Mouse (Mus musculus) midbrain, postnatal 0 days (tissue): ENCODE measurements around the gene Cog3. TPM values are rescaled to one million over a fixed set of nuclear protein-coding genes. Genes with fewer than 3 reads are reported as not detected.

Experiments used
- ATAC-seq: fragments of 200-750 bp; cut with Nextera tagmentation; 2 replicates; pipeline ENCODE4 v1.8.0; 2017; ENCODE audit warnings: moderate number of reproducible peaks, mild to moderate bottlenecking, moderate TSS enrichment, moderate library complexity; ENCODE audit not compliant: low FRiP score
- DNase-seq: peaks from one replicate; pipeline ENCODE4 v3.0.0-alpha.2; 2015; ENCODE audit warnings: low spot score
- H3K27ac ChIP-seq: fragments of 300-500 bp; sonication (generic); 2 replicates; pipeline ENCODE4 v1.5.1; 2014; ENCODE audit warnings: low read depth, mild to moderate bottlenecking, low read length, mixed read lengths
- H3K27me3 ChIP-seq: fragments of 300-500 bp; sonication (generic); 2 replicates; pipeline ENCODE4 v1.6.1; 2014; ENCODE audit warnings: low read length, control low read depth, mixed read lengths; ENCODE audit not compliant: insufficient read depth
- H3K36me3 ChIP-seq: fragments of 300-500 bp; sonication (generic); 2 replicates; pipeline ENCODE4 v1.6.1; 2014; ENCODE audit warnings: low read length, control low read depth, mixed read lengths; ENCODE audit not compliant: insufficient read depth
- H3K4me1 ChIP-seq: fragments of 300-500 bp; sonication (generic); 2 replicates; pipeline ENCODE4 v1.6.1; 2014; ENCODE audit warnings: mild to moderate bottlenecking, control low read depth, antibody characterized with exemption, low read length, mixed read lengths; ENCODE audit not compliant: insufficient read depth
- H3K4me2 ChIP-seq: fragments of 300-500 bp; sonication (generic); 2 replicates; pipeline ENCODE4 v1.6.1; 2014; ENCODE audit warnings: low read depth, mild to moderate bottlenecking, low read length, mixed read lengths; ENCODE audit not compliant: poor library complexity, severe bottlenecking
- H3K4me3 ChIP-seq: fragments of 300-500 bp; sonication (generic); 2 replicates; pipeline ENCODE4 v1.5.1; 2014; ENCODE audit warnings: low read depth, mild to moderate bottlenecking, low read length, moderate library complexity
- H3K9ac ChIP-seq: fragments of 300-500 bp; sonication (generic); replicated peaks from 2 replicates; pipeline ENCODE4 v1.6.1; 2014; ENCODE audit warnings: mild to moderate bottlenecking, low read length, moderate library complexity, mixed read lengths; ENCODE audit not compliant: poor library complexity, severe bottlenecking
- H3K9me3 ChIP-seq: fragments of 300-500 bp; sonication (generic); 2 replicates; pipeline ENCODE4 v1.6.1; 2016; ENCODE audit warnings: low read length, control low read depth
- CTCF ChIP-seq: IDR thresholded peaks from 2 replicates; pipeline ENCODE4 v1.5.1; 2016; ENCODE audit warnings: antibody characterized with exemption, mild to moderate bottlenecking
- WGBS: fragments of 180-500 bp; shearing (Covaris S2); extraction: QIAGEN DNeasy Blood & Tissue Kit; methylation state at CpG from one replicate; pipeline ENCODE4 v1.1.7; 2014; 5-methylcytosine and 5-hydroxymethylcytosine counted together
- polyA plus RNA-seq: library from polyadenylated mRNA; unstranded; fragments of >200 nt; fragmentation: Nextera tagmentation; extraction: Ambion mirVana; gene quantifications from 2 replicates; pipeline ENCODE4 v1.2.1, GENCODE M21; 2015
- total RNA-seq: library from RNA; depleted of rRNA; stranded (reverse); fragments of >200 nt; gene quantifications from 2 replicates; pipeline ENCODE4 v1.2.3, GENCODE M21; 2014

Gene Cog3
- total and polyA plus RNA-seq, 2 experiments from 2014 or later = 12.9 to 19.3 TPM

DNA sequence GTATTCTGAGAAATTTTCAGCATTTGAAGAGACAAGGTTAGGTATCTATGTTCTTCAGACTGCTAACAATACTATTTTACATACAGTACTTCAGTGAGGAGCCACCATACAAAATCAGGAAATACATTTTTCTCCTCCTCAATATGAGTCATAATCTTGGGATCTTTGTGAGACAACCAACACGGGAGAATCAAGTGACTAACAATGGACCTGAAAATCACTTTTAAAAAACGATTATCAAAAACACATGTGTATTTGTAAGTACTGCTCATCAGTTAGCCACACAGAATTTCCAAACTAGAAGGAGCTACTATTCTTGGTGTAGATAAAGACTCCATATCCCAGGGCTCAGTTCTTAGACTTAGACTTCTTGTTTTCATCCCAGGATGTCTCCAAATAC is 23.0 kb downstream of the Cog3 start:
- H3K4me3 ChIP-seq = no peak overlapping the region
- H3K27ac ChIP-seq = no peak overlapping the region
- H3K4me2 ChIP-seq = no peak overlapping the region
- no peak overlapping the region for H3K9ac ChIP-seq
- DNase-seq = no peak
- TF ChIP-seq CTCF = no peak
- no peaks in the 10 kb centered on the region for H3K27me3 ChIP-seq
- ATAC-seq = no peak
- peaks cover 49% of the 10 kb centered on the region for H3K36me3 ChIP-seq
- H3K4me1 ChIP-seq = no peaks in the 10 kb centered on the region
- no peaks in the 10 kb centered on the region for H3K9me3 ChIP-seq
- WGBS = 90% methylated on average over 2 of the region's 2 CpGs

- Histone ChIP-seq H3K9ac (no peak overlapping the region), H3K4me2 (no peak overlapping the region), H3K4me3 (no peak overlapping the region), H3K4me1 (no peaks in the 10 kb centered on the region), H3K27me3 (no peaks in the 10 kb centered on the region), H3K36me3 (peaks cover 46% of the 10 kb centered on the region), H3K9me3 (no peaks in the 10 kb centered on the region), H3K27ac (no peak overlapping the region)
- no peak for TF ChIP-seq CTCF
- 92% methylated on average over 5 of the region's 5 CpGs for WGBS
- DNase-seq = no peak
- ATAC-seq = no peak
These were observed 26.2 kb downstream of the Cog3 start for GRCm38 (mm10) chr14:75728111-75728510.

DNA sequence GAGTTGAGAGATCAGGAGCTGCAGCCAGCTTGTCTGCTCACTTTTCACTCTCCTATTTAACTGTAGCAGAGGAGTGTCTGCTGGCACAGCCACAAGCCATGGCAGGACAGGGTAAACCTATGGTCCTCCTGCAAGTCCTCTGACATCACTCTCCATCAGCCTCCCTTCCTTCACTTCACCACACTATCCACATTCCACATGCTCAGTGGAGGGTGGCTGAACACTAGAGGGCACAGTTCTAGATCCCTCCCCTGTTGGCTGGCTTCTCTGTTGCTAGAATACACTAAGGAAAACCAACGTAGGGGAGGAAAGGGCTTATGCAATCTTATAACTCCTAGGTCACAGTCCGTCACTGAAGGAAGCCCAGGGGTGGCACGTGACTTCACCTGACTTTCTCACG is 27.3 kb downstream of the Cog3 start:
- Histone ChIP-seq H3K9ac (no peak overlapping the region), H3K36me3 (peaks cover 39% of the 10 kb centered on the region), H3K4me3 (no peak overlapping the region), H3K4me1 (no peaks in the 10 kb centered on the region), H3K27me3 (no peaks in the 10 kb centered on the region), H3K27ac (no peak overlapping the region), H3K9me3 (no peaks in the 10 kb centered on the region), H3K4me2 (no peak overlapping the region)
- peak; percentile 51 for TF ChIP-seq CTCF
- ATAC-seq = no peak
- 71% methylated on average over 4 of the region's 4 CpGs for WGBS
- DNase-seq = peak; percentile 4

DNA sequence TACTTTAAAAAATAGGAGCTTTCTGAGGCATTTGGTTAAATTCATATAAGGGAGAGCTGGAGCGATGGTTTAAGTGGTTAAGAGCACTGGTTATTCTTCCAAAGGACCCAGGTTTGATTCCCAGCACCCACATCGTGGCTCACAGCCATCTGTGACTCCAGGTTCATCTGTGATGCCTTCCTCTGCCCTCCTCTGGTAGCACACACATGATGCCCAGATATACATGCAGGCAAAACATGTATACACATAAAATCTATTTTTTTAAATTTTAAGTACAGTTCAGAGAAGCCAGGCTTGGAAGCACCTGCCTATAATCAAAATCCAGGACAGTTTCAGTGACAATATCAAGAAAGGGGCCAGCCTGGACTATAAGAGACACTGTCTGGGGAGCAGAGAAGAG is 31.5 kb downstream of the Cog3 start:
- no peak overlapping the region for H3K4me3 ChIP-seq
- ATAC-seq (no peak), DNase-seq (no peak)
- H3K9me3 ChIP-seq = no peaks in the 10 kb centered on the region
- TF ChIP-seq CTCF = no peak
- H3K36me3 ChIP-seq = peaks cover 35% of the 10 kb centered on the region
- no peak overlapping the region for H3K9ac ChIP-seq
- no peaks in the 10 kb centered on the region for H3K27me3 ChIP-seq
- 97% methylated on average over 2 of the region's 2 CpGs for WGBS
- H3K4me1 ChIP-seq = no peaks in the 10 kb centered on the region
- no peak overlapping the region for H3K4me2 ChIP-seq
- no peak overlapping the region for H3K27ac ChIP-seq

- ATAC-seq (peak; percentile 66; the same call in 1 of the 2 replicates), DNase-seq (peak; percentile 87)
- Histone ChIP-seq H3K9me3 (no peaks in the 10 kb centered on the region), H3K36me3 (peaks cover 33% of the 10 kb centered on the region), H3K27me3 (no peaks in the 10 kb centered on the region), H3K4me2 (no peak overlapping the region), H3K27ac (no peak overlapping the region), H3K4me1 (no peaks in the 10 kb centered on the region), H3K9ac (no peak overlapping the region), H3K4me3 (no peak overlapping the region)
- 55% methylated on average over 12 of the region's 12 CpGs for WGBS
- peak; percentile 98 for TF ChIP-seq CTCF
These were observed 32.2 kb downstream of the Cog3 start for GRCm38 (mm10) chr14:75721977-75722563.

DNA sequence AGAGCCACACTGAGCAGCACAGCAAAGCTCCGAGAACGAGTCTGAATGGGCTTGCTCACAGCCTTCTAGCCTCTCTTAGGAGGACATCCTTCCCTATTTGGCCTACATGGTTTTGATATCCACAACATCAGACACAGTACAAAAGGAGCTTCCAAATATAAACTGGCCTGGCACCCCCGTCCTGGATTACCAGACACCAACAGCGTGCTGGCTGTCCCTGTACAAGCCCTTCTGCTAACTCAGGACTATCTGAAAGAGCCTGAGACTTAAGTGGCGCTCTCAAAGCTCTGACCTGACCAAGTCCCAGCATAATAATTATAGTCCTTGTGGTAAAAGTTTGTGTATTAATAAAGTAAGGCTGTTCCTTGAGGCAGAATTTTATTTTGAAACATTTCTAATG is 34.2 kb downstream of the Cog3 start:
- Histone ChIP-seq H3K4me1 (no peaks in the 10 kb centered on the region), H3K9ac (no peak overlapping the region), H3K9me3 (no peaks in the 10 kb centered on the region), H3K36me3 (peaks cover 33% of the 10 kb centered on the region), H3K4me2 (no peak overlapping the region), H3K4me3 (no peak overlapping the region), H3K27me3 (no peaks in the 10 kb centered on the region), H3K27ac (no peak overlapping the region)
- ATAC-seq (no peak), DNase-seq (no peak)
- no peak for TF ChIP-seq CTCF
- 93% methylated on average over 5 of the region's 5 CpGs for WGBS
